Mouse (Mus musculus) forebrain, embryonic 11.5 days (tissue): ENCODE measurements around the gene Il1b. TPM values are rescaled to one million over a fixed set of nuclear protein-coding genes. Genes with fewer than 3 reads are reported as not detected.

Experiments
- ATAC-seq: fragments of 200-750 bp; cut with Nextera tagmentation; replicated peaks from 2 replicates; pipeline ENCODE4 v1.8.0; 2017; ENCODE audit warnings: moderate TSS enrichment; ENCODE audit not compliant: low FRiP score
- DNase-seq: peaks from one replicate; pipeline ENCODE4 v3.0.0-alpha.2; 2017; ENCODE audit warnings: low spot score
- H3K27ac ChIP-seq: fragments of 300-500 bp; sonication (generic); 2 replicates; pipeline ENCODE4 v1.5.1; 2014; ENCODE audit warnings: low read depth, low read length
- H3K27me3 ChIP-seq: fragments of 300-500 bp; sonication (generic); 2 replicates; pipeline ENCODE4 v1.6.1; 2014; ENCODE audit warnings: mild to moderate bottlenecking, low read length, mixed read lengths; ENCODE audit not compliant: control insufficient read depth, insufficient read depth
- H3K36me3 ChIP-seq: fragments of 300-500 bp; sonication (generic); 2 replicates; pipeline ENCODE4 v1.6.1; 2014; ENCODE audit warnings: mild to moderate bottlenecking, low read length, moderate library complexity, mixed read lengths; ENCODE audit not compliant: control insufficient read depth, insufficient read depth
- H3K4me1 ChIP-seq: fragments of 300-500 bp; sonication (generic); replicated peaks from 2 replicates; pipeline ENCODE4 v1.6.1; 2014; ENCODE audit warnings: low read length, mixed read lengths; ENCODE audit not compliant: control insufficient read depth, insufficient read depth
- H3K4me2 ChIP-seq: fragments of 300-500 bp; sonication (generic); 2 replicates; pipeline ENCODE4 v1.6.1; 2014; ENCODE audit warnings: low read depth, mild to moderate bottlenecking, low read length, moderate library complexity, mixed read lengths; ENCODE audit not compliant: severe bottlenecking
- H3K4me3 ChIP-seq: fragments of 300-500 bp; sonication (generic); 2 replicates; pipeline ENCODE4 v1.5.1; 2014; ENCODE audit warnings: low read depth, low read length
- H3K9ac ChIP-seq: fragments of 300-500 bp; sonication (generic); 2 replicates; pipeline ENCODE4 v1.6.1; 2014; ENCODE audit warnings: low read length
- H3K9me3 ChIP-seq: fragments of 300-500 bp; sonication (generic); 2 replicates; pipeline ENCODE4 v1.6.1; 2016; ENCODE audit warnings: low read length, mixed read lengths; ENCODE audit not compliant: control insufficient read depth
- WGBS: fragments of 180-500 bp; shearing (Covaris S2); extraction: QIAGEN DNeasy Blood & Tissue Kit; methylation state at CpG from one replicate; pipeline ENCODE4 v1.1.7; 2014; 5-methylcytosine and 5-hydroxymethylcytosine counted together
- polyA plus RNA-seq: library from polyadenylated mRNA; unstranded; fragments of >200 nt; fragmentation: Nextera tagmentation; extraction: Ambion mirVana; gene quantifications from 2 replicates; pipeline ENCODE4 v1.2.1, GENCODE M21; 2014

Gene Il1b
- polyA plus RNA-seq, 1 experiment from 2014 or later: not detected

GRCm38 (mm10) chr2:129360975-129361560 lies 9.9 kb downstream of the Il1b start:
- Histone ChIP-seq H3K4me2 (no peak overlapping the region), H3K27me3 (no peaks in the 10 kb centered on the region), H3K27ac (no peak overlapping the region), H3K9ac (no peak overlapping the region), H3K36me3 (no peaks in the 10 kb centered on the region), H3K4me3 (no peak overlapping the region), H3K4me1 (no peaks in the 10 kb centered on the region), H3K9me3 (no peaks in the 10 kb centered on the region)
- no peak for DNase-seq
- no peak for ATAC-seq
- WGBS: 80% methylated on average over 3 of the region's 3 CpGs

DNA sequence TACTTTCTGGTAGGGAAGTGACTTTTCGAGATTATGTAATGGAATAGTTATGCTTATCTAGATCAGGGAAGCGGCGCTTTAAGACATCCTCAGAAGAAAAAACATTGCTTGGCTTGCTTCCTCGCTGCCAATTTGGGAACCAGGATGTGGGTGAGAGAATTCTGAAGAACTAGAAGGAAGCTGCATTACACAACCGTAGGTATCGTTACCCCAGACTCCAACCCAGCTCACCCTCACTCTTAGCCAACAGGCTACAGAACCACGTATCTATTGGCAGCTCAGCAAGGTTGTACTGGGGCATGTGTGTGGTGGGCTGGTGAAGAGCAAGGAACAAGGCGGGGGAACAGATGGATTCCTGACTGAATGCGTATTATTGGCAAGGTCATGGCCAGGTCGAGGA lies 10.7 kb downstream of the Il1b start:
- no peaks in the 10 kb centered on the region for H3K4me1 ChIP-seq
- H3K27ac ChIP-seq: no peak overlapping the region
- H3K27me3 ChIP-seq: no peaks in the 10 kb centered on the region
- 90% methylated on average over 10 of the region's 10 CpGs for WGBS
- no peaks in the 10 kb centered on the region for H3K9me3 ChIP-seq
- H3K36me3 ChIP-seq: no peaks in the 10 kb centered on the region
- DNase-seq: no peak
- no peak for ATAC-seq
- no peak overlapping the region for H3K4me3 ChIP-seq
- H3K4me2 ChIP-seq: no peak overlapping the region
- H3K9ac ChIP-seq: no peak overlapping the region

DNA sequence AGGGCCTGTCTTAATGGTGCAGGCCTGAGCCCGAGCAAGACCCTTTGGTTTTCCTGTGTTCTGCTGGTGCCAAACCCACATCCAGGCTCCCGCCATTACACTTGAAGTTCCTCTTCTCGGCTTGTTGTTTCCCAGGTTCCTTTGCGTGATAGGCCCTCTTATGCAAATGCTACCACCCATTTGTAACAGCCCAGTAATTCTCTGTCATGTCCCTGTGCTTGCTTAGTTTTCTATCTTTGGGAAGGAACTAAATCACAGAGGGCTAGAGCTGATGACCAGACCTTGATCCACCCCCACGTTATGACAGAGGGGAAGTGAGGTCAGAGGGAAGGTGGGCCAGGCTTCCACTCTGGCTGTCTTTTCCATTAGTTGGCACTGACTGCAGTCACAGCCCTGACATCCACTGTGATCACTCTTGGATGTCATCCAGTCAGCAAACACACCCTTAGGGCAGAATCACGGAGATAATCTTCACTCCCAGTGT lies 32.8 kb downstream of the Il1b start:
- WGBS: 78% methylated on average over 6 of the region's 6 CpGs
- Histone ChIP-seq H3K27ac (no peak overlapping the region), H3K9ac (no peak overlapping the region), H3K27me3 (no peaks in the 10 kb centered on the region), H3K4me3 (no peak overlapping the region), H3K4me2 (no peak overlapping the region), H3K9me3 (peaks cover 4% of the 10 kb centered on the region; the same call in 1 of the 2 replicates), H3K4me1 (0 out of 2 replicates have a peak, but pooled peaks cover under 1% of the 10 kb centered on the region), H3K36me3 (no peaks in the 10 kb centered on the region)
- ATAC-seq (no peak), DNase-seq (no peak)

GRCm38 (mm10) chr2:129333471-129333870 lies 37.5 kb downstream of the Il1b start:
- Histone ChIP-seq H3K27ac (no peak overlapping the region), H3K4me2 (no peak overlapping the region), H3K9ac (no peak overlapping the region), H3K4me3 (no peak overlapping the region), H3K4me1 (0 out of 2 replicates have a peak, but pooled peaks cover 3% of the 10 kb centered on the region), H3K9me3 (no peaks in the 10 kb centered on the region), H3K27me3 (no peaks in the 10 kb centered on the region), H3K36me3 (no peaks in the 10 kb centered on the region)
- WGBS: 54% methylated on average over 4 of the region's 4 CpGs
- DNase-seq (no peak), ATAC-seq (no peak)

GRCm38 (mm10) chr2:129330540-129330939 lies 40.4 kb downstream of the Il1b start:
- H3K9ac ChIP-seq: no peak overlapping the region
- no peak for DNase-seq
- H3K4me3 ChIP-seq: no peak overlapping the region
- WGBS: 89% methylated on average over 13 of the region's 13 CpGs
- H3K4me2 ChIP-seq: no peak overlapping the region
- H3K27me3 ChIP-seq: no peaks in the 10 kb centered on the region
- no peaks in the 10 kb centered on the region for H3K9me3 ChIP-seq
- ATAC-seq: no peak
- H3K36me3 ChIP-seq: no peaks in the 10 kb centered on the region
- no peak overlapping the region for H3K27ac ChIP-seq
- H3K4me1 ChIP-seq: 0 out of 2 replicates have a peak, but pooled peaks cover 3% of the 10 kb centered on the region

GRCm38 (mm10) chr2:129330024-129330423 lies 40.9 kb downstream of the Il1b start:
- 75% methylated on average over 7 of the region's 7 CpGs for WGBS
- DNase-seq (no peak), ATAC-seq (no peak)
- no peaks in the 10 kb centered on the region for H3K9me3 ChIP-seq
- no peak overlapping the region for H3K9ac ChIP-seq
- H3K4me2 ChIP-seq: no peak overlapping the region
- no peaks in the 10 kb centered on the region for H3K36me3 ChIP-seq
- no peak overlapping the region for H3K4me3 ChIP-seq
- no peak overlapping the region for H3K27ac ChIP-seq
- H3K4me1 ChIP-seq: 0 out of 2 replicates have a peak, but pooled peaks cover 3% of the 10 kb centered on the region
- H3K27me3 ChIP-seq: no peaks in the 10 kb centered on the region

DNA sequence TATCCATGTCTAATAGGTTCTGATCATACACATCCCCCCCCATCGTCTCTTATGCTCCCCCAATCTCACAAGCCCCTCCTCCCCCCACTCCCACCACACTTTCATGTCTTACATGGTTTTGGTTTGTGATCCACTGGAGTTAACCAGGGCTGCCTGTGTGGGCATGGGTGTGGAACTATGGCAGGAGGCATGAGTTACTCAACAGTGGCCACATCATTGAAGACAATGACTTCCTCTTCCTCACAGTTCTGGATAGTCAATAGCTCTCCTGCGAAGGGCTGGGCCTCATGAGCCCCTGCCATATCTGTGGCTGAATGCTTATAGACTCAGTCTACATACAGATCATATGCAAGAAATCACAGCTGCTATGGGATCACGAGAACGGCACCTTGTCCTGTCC lies 42.7 kb downstream of the Il1b start:
- no peak overlapping the region for H3K4me3 ChIP-seq
- H3K27me3 ChIP-seq: no peaks in the 10 kb centered on the region
- no peaks in the 10 kb centered on the region for H3K9me3 ChIP-seq
- H3K4me1 ChIP-seq: 0 out of 2 replicates have a peak, but pooled peaks cover 2% of the 10 kb centered on the region
- no peak overlapping the region for H3K9ac ChIP-seq
- WGBS: 83% methylated on average over 4 of the region's 4 CpGs
- no peaks in the 10 kb centered on the region for H3K36me3 ChIP-seq
- no peak overlapping the region for H3K4me2 ChIP-seq
- DNase-seq (no peak), ATAC-seq (no peak)
- H3K27ac ChIP-seq: no peak overlapping the region

- WGBS: 81% methylated on average over 3 of the region's 3 CpGs
- Histone ChIP-seq H3K9ac (no peak overlapping the region), H3K36me3 (no peaks in the 10 kb centered on the region), H3K9me3 (no peaks in the 10 kb centered on the region), H3K27me3 (no peaks in the 10 kb centered on the region), H3K27ac (no peak overlapping the region), H3K4me2 (no peak overlapping the region), H3K4me1 (no peaks in the 10 kb centered on the region), H3K4me3 (no peak overlapping the region)
- no peak for ATAC-seq
- no peak for DNase-seq
Measured at GRCm38 (mm10) chr2:129324216-129324615, 46.7 kb downstream of the Il1b start.

DNA sequence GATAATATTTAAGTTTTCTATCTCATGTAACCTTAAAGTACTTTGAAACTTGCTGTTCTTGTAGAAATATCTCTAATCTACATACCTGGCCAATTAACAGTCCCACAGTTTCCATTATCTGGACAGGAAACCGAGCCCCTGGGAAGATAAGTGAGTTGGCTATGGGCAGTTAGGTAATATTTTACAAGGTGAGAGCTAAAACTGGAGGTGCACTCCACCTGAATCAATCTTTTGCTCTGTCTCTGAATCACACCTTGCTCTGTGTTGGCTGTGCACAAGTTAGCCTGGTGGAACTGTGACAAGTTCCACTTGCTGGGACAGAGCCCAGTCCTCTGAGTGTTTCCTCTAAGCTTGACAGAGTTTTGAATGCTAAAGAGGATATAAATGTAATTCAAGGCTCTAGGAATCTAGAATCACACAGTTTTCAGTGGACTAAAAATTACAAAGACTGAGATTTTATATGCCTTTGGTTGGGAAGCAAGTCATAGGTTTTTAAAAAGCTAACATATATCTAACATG lies 48.8 kb downstream of the Il1b start:
- H3K36me3 ChIP-seq: no peaks in the 10 kb centered on the region
- ATAC-seq: no peak
- H3K4me3 ChIP-seq: no peak overlapping the region
- no peak overlapping the region for H3K9ac ChIP-seq
- no peak for DNase-seq
- WGBS: 76% methylated on average over 1 of the region's 1 CpGs
- H3K27ac ChIP-seq: no peak overlapping the region
- H3K4me1 ChIP-seq: no peaks in the 10 kb centered on the region
- no peaks in the 10 kb centered on the region for H3K27me3 ChIP-seq
- H3K4me2 ChIP-seq: no peak overlapping the region
- H3K9me3 ChIP-seq: no peaks in the 10 kb centered on the region
